Mouse (Mus musculus): ENCODE measurements around the gene Sox6.
"Not testable (repeated sequence)": the region's sequence is repeated elsewhere in the genome, so short reads cannot be mapped to it uniquely, and the experiment has no call there.

The Sox6 gene

DNA sequence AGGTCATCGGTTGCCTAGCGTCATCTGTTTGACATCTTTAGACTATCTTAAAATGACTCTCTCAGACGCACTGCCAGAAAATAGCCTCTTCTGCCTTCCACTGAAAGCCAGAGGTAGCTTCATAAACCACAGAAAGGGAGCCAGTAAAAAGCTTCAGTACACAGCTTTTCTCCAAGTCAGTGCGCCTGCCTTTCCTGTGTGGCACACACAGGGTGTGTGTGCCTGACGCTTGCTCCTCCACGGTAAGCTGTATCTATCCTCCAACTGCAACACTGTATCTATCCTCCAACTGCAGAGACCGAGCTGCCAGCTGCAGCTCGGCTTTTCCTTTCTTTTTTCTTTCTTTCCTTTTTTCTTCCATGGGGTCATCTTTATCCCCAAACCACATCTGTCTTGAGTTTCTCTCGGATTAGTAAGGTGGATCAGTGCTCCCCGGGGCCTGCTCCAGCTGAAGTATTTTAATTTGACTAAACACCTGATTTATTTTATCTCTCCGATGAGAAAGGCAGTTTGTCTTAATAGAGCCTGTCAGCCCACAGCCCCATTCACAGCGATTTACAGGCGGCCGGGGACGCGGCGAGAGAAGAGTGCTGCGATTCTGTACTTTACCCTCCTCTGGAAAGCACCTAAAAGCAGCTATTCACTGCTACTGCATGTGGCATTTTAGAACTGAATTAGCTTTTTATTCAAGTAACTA, 371.8 kb downstream of the Sox6 start:
- DNase-seq (ENCODE audit: extremely low spot score, low spot score) = peak; percentile 41

GRCm38 (mm10) chr7:115663399-115663798, 375.2 kb downstream of the Sox6 start:
- no peak for DNase-seq (ENCODE audit: extremely low spot score, low spot score)

- DNase-seq (ENCODE audit: extremely low spot score, low spot score) = no peak
Observed at GRCm38 (mm10) chr7:115662121-115662520, 376.5 kb downstream of the Sox6 start.

DNA sequence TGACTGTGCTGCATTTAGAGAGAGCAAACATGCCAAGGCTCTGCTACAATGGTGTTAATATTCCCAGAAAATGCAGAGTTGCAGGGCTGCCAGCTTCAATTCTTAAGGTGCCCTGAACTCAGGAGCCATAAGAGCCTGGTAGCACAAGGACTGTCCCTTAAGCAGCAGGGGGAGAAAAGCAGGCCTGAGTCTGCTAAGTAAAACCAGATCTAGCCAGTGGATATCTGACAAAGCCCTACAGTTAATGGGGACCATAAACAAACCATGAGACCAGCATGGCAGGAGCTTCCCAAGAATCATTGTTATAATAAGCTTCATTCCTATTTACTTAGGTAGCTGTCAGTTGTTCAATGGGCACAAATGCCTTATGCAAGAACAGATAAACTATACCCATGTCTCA, 391.9 kb downstream of the Sox6 start:
- DNase-seq (ENCODE audit: extremely low spot score, low spot score) = no peak

DNA sequence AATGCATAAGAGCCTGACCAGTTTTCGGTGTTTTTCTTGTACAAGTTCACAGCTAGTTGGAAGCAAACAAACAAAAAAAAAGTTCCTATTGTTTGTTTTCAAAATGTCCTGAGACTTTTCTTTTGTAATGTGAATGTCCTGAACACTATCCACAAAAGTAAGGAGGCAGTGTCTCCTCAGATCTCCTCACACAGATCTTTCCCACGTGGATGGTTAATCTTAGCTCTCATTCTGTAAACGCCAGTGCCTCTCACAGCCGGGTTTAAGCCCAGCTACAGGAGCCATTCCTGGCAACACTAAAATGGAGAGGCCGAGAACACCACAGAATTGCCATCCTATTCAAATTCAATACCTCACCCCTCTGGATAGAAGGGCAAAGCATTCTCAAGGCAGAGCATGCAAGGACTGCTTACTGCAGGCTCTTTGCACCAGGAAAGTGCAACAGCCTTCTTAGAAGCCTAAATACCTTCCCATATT, 392.6 kb downstream of the Sox6 start:
- no peak for DNase-seq (ENCODE audit: extremely low spot score, low spot score)

DNA sequence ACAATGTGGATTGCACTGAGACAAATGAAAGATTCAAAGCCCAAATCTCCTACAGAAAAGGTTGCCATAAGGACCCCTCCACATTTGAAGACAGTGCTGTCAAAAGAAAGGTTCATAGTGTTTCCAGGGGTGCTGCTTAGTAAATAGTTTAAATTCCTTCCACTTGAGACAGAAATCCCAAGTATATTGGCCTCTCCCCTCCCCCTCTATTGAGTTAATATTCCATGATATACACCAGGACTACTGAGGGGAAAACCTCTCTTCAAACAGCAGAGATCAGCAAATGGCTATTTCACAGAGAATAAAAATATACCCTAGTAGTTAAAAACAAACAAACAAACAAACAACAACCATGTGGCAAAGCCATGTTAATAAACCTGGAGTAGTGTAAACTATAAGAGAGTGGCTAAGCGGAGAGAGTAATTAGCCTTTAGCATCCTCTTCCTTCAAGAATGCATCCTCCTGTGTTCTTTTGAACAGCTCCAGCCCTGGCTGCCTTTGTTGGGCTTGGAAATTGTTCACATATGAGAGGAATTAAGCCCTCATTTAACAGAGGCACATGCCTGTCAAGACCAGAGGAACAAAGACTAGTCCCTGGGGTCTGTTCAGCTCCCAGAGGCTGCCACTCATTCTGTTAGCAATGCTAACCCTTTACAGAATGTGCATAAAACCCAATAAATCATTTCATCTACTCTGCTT, 393.2 kb downstream of the Sox6 start:
- DNase-seq (ENCODE audit: extremely low spot score, low spot score) = peak; percentile 29

DNA sequence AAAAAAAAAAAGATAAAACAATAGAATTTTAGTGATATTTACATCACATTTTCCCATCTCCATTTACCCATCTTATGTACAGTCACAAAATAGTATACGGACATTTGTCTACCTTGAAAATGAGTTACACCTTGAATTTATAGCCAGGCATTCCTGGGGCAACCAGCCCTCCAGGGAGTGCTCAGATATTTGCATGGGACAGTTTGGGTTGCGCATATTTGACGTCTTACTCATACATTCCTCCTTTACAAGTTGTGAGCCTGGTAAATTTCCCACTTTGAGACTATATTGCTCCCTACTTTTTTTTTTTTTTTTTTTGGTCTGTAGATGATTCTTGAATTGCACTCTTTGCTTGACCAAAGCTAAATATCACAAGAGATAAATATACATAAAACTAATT, 407.9 kb downstream of the Sox6 start:
- no peak for DNase-seq (ENCODE audit: extremely low spot score, low spot score)

- DNase-seq (ENCODE audit: extremely low spot score, low spot score) = no peak
Observed at GRCm38 (mm10) chr7:115630287-115630686, 408.3 kb downstream of the Sox6 start.

DNA sequence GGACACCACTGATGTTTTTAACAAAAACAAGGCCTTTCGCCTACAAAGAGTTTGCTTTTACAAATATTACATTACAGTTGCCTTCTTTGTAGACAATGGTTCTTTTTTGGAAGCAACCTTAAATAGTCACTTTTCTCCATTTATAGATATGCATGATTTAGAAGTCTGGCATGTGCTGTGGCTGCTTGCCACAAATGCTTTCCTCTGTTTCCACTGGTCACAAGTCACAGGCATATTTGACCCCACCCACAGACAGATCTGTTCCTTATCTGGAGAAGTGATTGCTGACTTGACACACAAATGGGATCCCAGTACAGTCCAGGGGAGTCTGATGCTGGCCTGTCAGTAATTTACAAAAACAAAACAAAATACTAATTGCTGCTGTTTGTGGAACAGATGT, 409.8 kb downstream of the Sox6 start:
- no peak for DNase-seq (ENCODE audit: extremely low spot score, low spot score)

GRCm38 (mm10) chr7:115625956-115626355, 412.6 kb downstream of the Sox6 start:
- no peak for DNase-seq (ENCODE audit: extremely low spot score, low spot score)

- DNase-seq (ENCODE audit: extremely low spot score, low spot score) = peak; percentile 27
Observed at GRCm38 (mm10) chr7:115624907-115625552, 413.6 kb downstream of the Sox6 start.

DNA sequence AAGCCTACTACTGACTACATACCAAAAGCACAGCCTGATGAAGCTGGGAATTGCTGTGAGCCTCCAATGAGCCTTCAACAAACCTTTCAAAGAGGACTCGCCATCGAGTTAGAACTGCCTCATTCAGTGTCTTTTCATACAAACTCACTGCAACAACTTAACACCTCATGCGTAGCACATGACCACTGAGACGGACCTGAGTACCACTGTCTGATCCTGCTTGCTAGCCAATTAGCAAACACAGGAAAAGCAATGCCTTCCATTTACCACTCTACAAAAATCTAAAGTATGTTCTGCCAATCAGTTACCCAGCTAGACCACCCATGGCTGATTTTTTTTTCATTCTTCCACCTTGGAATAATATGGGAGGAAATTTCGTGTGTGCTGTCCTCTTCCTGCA, 414.1 kb downstream of the Sox6 start:
- DNase-seq (ENCODE audit: extremely low spot score, low spot score) = no peak

- DNase-seq (ENCODE audit: extremely low spot score, low spot score) = no peak
Observed at GRCm38 (mm10) chr7:115615697-115616237, 422.8 kb downstream of the Sox6 start.

DNA sequence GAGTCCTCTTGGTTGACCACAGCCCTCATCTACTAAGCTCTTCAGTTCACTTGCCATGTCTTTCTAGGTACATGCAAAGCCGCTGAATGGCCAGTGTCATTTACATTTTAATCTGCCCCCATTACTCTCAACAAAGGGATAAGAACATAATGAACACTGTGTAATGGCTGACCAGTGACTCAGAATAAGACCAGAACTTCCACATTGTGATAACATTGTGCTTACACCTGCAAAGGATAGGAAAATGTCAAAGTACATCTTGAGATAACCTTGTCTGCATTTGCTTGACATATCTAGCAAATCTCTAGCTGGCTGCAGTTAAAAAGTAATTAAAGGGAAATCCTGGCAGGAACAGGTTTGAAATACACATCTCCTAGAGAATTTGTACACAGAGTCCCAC, 431.1 kb downstream of the Sox6 start:
- no peak for DNase-seq (ENCODE audit: extremely low spot score, low spot score)

GRCm38 (mm10) chr7:115606125-115606524, 432.5 kb downstream of the Sox6 start:
- not testable (repeated sequence) for DNase-seq (ENCODE audit: extremely low spot score, low spot score)

DNA sequence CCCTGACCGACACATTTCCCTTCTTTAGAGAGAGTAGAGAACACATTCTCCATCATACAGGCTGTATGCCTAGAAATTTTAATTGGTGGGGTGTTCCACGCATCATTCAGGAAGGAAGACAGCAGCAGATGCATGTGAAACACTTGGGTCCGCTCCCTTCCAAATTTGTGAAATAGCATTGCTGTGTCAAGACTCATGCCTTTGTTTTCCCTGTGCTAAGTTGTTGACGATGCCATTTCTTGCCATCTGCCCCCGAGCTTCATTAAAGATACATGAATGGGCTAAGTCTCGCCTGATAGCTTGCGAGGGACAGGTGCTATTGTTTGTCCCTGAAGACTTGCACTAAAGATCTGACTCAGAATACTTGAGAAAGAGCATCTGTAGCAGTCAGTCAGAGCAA, 433.7 kb downstream of the Sox6 start:
- no peak for DNase-seq (ENCODE audit: extremely low spot score, low spot score)

DNA sequence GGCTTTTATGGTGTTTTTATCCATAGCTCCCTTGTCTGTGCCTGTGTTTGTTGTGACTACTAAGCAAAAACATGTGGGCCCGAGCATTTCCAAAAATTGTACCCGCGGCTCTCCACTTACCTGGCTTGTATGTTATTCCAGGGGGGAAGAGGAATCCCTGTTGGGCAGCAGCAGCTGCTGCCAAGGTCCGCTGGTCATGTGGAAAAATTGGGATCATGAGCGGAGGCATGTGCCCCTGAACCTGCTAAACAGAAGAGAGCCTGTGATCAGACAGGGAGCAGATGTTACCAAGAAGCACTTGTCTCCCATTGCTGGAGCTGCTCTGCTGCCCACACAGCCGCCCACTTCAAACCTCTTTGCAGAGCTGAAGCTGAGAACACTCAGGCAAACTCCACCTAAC, 441.2 kb downstream of the Sox6 start:
- peak; percentile 22 for DNase-seq (ENCODE audit: extremely low spot score, low spot score)

DNA sequence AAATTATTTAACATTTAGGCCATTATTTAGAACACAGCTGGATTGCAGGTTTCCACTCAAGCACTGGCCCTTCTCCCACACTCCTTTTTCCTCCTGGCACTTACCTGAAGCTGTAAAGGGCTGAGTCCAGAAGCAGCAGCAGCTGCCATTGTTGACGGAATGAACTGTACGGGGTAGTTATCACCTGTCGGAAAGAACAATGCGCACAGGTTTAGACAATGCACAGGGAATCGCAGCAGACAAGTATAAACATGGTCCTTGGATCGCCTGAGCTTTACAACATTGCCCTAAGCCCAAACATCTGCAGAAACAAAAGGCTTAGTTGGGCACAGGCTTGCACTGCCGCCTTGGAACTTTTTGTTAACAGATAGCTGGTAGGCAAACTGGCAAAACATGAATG, 458.1 kb downstream of the Sox6 start:
- no peak for DNase-seq (ENCODE audit: extremely low spot score, low spot score)

DNA sequence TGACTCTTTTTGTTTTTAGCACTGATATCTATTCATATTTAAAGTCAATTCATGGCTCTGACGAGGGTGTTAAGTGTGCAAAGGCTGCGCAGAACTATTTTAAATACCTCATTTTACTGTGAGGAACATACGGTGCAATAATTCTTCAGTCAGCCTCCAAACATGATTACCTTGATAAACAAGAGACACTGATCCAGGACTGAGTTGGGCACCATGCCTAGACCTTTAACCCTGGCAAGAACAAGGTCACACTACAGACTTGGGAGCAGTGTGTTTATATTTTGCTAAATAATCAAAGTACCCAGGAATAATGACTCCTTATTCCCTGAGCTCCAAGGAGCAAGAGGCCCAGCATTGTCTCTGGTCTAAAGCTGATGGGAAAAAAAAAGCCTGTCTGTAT, 458.8 kb downstream of the Sox6 start:
- DNase-seq (ENCODE audit: extremely low spot score, low spot score) = no peak

DNA sequence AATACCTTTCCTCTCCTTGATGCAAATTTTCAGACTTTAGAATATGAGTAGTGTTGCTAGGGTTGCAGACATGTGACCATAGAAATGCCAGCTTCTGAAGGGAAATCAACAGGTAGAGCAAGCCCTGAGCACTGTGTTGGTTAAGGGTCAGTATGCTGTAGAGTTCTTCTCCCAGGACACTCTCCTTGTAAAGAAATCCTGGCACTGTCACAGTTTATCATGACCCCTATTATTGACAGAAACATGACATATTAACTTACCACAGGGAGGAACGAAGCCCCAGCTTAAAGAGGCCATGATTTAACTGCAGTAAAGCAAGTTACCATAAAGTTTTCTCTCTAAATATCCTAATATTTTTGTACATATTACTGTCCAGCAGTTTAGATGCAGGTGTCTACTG, 462.2 kb downstream of the Sox6 start:
- no peak for DNase-seq (ENCODE audit: extremely low spot score, low spot score)

- DNase-seq (ENCODE audit: extremely low spot score, low spot score) = no peak
Observed at GRCm38 (mm10) chr7:115574834-115575233, 463.8 kb downstream of the Sox6 start.

GRCm38 (mm10) chr7:115568821-115569240, 469.8 kb downstream of the Sox6 start:
- DNase-seq (ENCODE audit: extremely low spot score, low spot score) = peak; percentile 77
